Mouse (Mus musculus) c-Kit-positive CD71-negative TER-119-negative erythroid progenitor cells, embryonic 14.5 days (primary cell): ENCODE measurements around the gene Mcub.

Source experiments
- DNase-seq: peaks from one replicate; pipeline ENCODE4 v3.0.0-alpha.2; 2013; ENCODE audit warnings: low read depth

Mcub gene

DNA sequence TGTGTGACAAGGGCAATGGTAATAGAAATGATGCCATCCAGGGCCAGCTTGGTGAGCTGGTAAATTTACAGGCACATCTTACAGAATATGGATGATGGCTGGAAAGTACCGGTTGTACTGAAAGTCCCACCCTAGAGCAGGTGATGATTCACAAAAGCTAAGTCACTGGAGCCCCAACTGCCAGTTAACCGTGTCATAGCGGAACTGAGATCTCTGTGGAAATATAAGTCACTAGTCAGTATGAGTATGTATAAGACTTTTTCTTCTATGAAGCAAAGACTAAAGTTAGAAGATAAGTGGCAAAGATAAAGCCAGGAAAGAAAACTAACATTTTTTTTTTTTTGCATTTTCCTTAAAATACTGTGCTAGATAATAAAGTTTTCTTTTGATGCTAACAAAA lies 76.9 kb downstream of the Mcub start:
- no peak for DNase-seq

DNA sequence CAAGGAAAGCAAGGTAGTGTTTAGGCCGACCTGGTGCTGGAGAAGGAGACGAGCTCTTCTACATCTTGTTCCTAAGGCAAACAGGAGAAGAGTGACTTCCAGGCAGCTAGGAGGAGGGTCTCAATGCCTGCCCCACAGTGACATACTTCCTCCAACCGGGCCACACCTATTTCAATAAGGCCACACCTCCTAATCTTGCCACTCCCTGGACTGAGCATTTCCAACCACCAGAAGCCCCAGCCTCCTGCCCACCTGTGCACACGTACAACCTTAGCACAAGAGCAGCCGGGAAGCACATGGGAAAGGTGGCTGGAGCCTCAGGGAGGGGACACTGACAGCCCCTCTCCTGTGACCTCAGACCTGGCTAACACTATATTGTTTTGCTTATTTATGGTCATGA lies 78.0 kb downstream of the Mcub start:
- no peak for DNase-seq

DNA sequence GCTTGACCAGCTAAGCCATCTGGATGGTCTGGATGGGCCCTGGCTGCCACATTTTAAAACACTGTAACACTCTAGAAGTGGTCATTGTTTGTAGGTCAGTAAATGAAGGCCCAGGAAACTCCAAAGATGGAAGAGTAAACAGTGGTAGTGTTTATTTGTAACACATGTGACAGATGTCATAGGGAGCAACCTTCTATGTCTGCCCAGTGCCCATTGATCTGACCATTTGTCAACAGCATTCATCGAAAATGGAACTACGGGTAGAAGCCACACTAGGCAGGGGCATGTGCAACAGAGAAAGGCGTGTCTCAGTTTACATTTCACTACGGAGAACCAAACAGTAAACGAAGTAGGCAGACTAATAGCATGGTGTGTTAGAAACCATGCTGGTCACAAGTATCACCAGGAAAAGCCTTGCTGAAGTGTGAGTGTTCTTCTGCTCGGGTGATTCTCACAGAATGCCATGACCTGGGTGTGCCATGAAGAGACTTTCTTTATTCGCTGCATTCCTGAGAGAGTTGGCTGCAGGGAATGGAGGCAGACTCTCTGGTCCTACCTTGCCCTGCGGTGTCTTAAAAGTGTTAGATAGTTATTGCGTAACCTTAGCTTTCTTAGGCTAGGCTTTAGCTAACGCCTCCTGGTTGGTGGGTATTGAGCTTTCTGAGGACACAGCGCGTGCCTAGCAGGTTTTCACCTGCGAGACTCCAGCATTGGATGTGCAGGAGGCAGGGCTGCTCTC lies 82.1 kb downstream of the Mcub start:
- DNase-seq: no peak

DNA sequence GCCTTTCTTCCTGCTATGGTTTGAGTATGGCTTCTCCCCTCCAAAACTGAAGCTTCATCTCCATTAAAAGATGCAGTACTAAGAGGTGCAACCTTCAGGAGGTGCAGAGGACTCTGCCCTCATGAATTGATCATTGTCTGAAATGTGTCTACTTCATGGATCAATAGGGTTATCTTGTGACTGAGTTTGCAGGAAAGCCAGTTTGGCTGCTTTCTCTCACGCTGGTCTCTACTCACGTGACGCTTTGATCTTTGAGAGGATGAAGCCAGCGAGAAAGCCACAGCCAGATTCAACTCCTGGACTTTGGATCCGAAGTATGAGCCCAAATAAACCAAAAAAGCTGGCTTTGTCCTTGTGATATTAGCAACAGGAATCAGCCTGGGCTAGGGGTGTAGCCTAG lies 83.6 kb downstream of the Mcub start:
- no peak for DNase-seq

DNA sequence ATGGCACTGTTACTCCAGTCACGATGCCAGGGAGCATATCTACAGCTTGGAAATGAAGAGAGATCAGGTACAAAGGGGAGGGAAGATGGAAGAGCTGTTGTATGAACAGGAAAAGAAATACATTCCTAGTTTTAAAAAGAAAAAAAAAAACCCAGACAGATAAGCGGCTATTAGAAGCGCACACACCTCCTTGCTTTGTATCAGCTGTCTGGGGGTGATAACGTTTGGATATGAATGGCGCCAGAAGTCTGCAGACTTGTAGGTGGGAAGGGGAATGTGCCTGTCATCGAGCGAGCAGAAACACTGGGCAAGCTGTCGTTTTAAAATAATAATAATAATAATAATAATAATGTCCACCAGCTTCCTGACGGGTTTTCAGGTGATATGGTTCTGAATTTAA lies 84.4 kb downstream of the Mcub start:
- no peak for DNase-seq

DNA sequence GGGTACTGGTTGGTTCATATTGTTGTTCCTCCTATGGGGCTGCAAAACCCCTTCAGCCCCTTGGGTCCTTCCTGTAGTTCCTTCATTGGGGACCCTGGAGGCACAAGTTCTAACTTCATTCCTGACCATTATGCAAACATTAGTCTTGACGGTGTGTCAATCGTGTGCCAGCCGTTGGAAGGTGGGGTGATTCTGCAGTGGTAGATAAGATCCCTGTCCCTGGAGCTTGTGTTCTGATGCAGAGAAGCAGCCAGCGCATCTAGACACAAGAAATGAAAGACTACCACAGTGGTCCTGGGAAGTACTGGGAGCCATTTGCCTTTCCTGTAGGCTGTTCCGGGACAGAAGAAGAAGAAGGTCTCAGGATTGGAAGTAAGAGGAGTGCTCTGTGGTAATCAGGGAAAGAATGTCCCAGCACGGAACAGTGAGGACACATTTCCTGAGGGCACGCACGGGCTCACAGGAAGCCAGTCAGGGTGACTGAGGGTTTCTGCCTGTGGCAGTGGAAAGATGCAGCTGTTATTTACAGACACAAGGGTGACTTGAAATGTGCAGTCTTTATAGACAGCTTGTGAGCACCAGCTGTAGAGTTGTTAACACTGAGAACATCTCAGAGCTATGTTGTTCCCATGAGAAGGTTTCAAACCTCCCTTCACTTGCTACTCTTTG lies 88.9 kb downstream of the Mcub start:
- DNase-seq: no peak

DNA sequence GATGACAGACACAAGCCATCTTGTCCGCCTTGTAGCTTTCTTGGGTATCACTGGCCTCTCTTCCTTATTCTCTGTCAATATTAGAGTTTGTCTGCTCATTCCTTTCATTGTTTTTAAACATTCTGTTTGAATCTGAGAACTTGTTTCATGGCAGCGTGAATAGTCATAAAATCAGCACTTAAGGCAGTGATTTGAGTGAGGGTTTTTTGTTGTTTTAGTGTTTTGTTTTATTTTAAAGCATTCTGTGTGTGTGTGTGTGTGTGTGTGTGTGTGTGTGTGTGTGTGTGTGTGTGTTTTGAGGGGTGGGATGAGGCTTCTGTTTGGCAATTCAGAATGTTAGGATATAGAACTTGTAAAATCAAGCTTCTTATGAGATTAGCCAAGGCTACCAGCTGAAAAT lies 90.1 kb downstream of the Mcub start:
- DNase-seq: no peak

DNA sequence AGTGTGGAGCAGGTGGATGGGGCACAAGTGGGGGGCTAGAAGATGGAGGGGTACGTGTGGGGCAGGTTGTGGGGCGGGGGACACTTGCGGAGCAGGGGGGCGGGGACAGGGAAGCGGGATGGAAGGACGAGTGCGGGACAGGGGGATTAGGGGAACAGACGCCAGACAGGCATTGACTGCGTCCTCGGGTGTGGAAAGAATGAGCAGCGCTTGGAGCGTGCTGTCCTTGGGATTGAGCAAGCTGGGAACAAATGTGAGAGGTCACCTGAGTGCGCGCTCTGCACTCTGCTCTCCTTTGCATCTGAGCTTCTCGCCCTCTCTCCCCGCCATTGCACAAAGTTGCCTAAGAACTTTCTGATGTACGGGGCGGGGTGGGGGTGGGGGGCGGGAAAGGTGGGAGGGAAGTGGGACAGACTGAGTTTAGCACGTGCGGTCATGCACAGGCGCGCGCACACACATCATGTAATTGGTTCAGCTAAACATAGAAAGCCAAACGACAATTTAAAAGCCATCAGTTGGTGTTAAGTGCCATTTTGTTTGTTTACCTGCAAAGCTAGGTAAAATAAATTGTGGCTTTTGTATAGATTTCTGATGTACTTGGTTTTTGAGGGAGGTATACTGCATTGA lies 90.8 kb downstream of the Mcub start:
- DNase-seq: no peak

DNA sequence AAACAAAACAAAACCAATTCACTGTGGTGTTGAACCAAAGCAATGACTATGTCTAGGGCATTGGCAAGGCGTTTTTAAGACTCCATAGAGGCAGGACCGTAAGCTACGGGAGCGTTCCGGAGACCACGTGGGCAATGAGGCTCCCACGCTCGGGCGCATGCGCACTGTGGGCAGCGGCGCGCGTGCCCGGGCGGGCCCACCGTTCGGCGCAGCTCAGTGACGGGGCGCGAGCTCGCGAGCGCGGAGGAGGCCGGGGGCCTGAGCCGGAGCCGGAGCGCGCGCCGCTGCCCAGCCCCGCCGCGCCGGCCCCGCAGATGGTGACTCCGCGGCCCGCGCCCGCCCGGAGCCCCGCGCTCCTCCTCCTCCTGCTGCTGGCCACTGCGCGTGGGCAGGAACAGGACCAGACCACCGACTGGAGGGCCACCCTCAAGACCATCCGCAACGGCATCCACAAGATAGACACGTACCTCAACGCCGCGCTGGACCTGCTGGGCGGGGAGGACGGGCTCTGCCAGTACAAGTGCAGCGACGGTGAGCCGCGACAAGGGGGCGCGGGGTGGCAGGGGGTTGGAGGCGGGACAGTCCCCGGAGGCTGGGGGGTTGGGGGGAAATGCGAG lies 91.5 kb downstream of the Mcub start, which contains the start of gene Pla2g12a:
Gene Pla2g12a, plus strand, starts transcription at position 202 of the 617 bp plus-strand sequence.
- peak; percentile 66 for DNase-seq

DNA sequence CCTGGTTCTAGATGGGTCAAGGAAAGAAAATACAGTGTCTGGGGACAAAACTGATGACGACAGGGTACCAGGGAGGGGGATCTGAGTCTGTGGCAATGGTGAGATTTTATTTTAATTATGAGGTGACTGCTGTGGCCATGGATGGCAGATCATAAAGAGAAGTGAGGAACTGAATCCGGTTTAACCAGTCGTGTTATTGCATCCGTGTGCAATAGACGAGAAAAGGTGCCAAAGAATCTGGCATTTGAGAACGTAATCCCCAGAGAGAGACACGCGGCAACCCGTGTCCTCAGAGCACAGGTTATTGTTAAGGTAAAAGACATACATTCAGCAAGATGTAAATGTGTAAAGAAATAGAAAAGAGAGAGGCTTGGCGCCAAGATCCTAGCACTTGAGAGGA lies 92.7 kb downstream of the Mcub start:
- DNase-seq: no peak
